Mouse (Mus musculus) lung, embryonic 16.5 days (tissue): ENCODE data around the gene Usp19. TPM values are rescaled to one million over a fixed set of nuclear protein-coding genes. Genes with fewer than 3 reads are reported as not detected.

Source experiments
- ATAC-seq: fragments of 200-750 bp; cut with Nextera tagmentation; 2 replicates; pipeline ENCODE4 v1.8.0; 2017; ENCODE audit warnings: low read depth, mild to moderate bottlenecking, moderate library complexity
- H3K27ac ChIP-seq: fragments of 300-500 bp; sonication (generic); 2 replicates; pipeline ENCODE4 v1.5.1; 2014; ENCODE audit warnings: mild to moderate bottlenecking, control low read depth, low read length
- H3K27me3 ChIP-seq: fragments of 300-500 bp; sonication (generic); 2 replicates; pipeline ENCODE4 v1.6.1; 2014; ENCODE audit warnings: low read depth, low read length, mixed read lengths; ENCODE audit not compliant: control insufficient read depth, insufficient read depth
- H3K36me3 ChIP-seq: fragments of 300-500 bp; sonication (generic); 2 replicates; pipeline ENCODE4 v1.6.1; 2014; ENCODE audit warnings: low read length; ENCODE audit not compliant: control insufficient read depth, insufficient read depth
- H3K4me1 ChIP-seq: fragments of 300-500 bp; sonication (generic); replicated peaks from 2 replicates; pipeline ENCODE4 v1.6.1; 2014; ENCODE audit warnings: low read length, mixed read lengths; ENCODE audit not compliant: control insufficient read depth, insufficient read depth
- H3K4me2 ChIP-seq: fragments of 300-500 bp; sonication (generic); 2 replicates; pipeline ENCODE4 v1.6.1; 2014; ENCODE audit warnings: low read depth, low read length, control low read depth
- H3K4me3 ChIP-seq: fragments of 300-500 bp; sonication (generic); 2 replicates; pipeline ENCODE4 v1.5.1; 2014; ENCODE audit warnings: mild to moderate bottlenecking, low read length, control low read depth
- H3K9ac ChIP-seq: fragments of 300-500 bp; sonication (generic); 2 replicates; pipeline ENCODE4 v1.6.1; 2014; ENCODE audit warnings: low read length, control low read depth
- H3K9me3 ChIP-seq: fragments of 300-500 bp; sonication (generic); 2 replicates; pipeline ENCODE4 v1.6.1; 2016; ENCODE audit warnings: low read length; ENCODE audit not compliant: control insufficient read depth
- WGBS: fragments of 180-500 bp; shearing (Covaris S2); extraction: QIAGEN DNeasy Blood & Tissue Kit; methylation state at CpG from one replicate; pipeline ENCODE4 v1.1.7; 2014; 5-methylcytosine and 5-hydroxymethylcytosine counted together
- polyA plus RNA-seq: library from polyadenylated mRNA; unstranded; fragments of >200 nt; fragmentation: Nextera tagmentation; extraction: Ambion mirVana; gene quantifications from 2 replicates; pipeline ENCODE4 v1.2.1, GENCODE M21; 2015

Gene Usp19
- polyA plus RNA-seq, 1 experiment from 2014 or later, result 59.1 TPM

GRCm38 (mm10) chr9:108525400-108525799 is 35.0 kb downstream of the Usp19 start:
- Histone ChIP-seq H3K27ac (no peak overlapping the region), H3K9ac (no peak overlapping the region), H3K4me3 (no peak overlapping the region), H3K9me3 (no peaks in the 10 kb centered on the region), H3K4me1 (no peaks in the 10 kb centered on the region), H3K36me3 (peaks cover 16% of the 10 kb centered on the region), H3K27me3 (no peaks in the 10 kb centered on the region), H3K4me2 (no peak overlapping the region)
- WGBS, result 71% methylated on average over 3 of the region's 3 CpGs
- ATAC-seq, result no peak

- no peak for ATAC-seq
- 74% methylated on average over 1 of the region's 1 CpGs for WGBS
- Histone ChIP-seq H3K36me3 (peaks cover 48% of the 10 kb centered on the region), H3K9ac (no peak overlapping the region), H3K9me3 (no peaks in the 10 kb centered on the region), H3K27ac (no peak overlapping the region), H3K4me3 (no peak overlapping the region), H3K4me2 (no peak overlapping the region), H3K27me3 (no peaks in the 10 kb centered on the region), H3K4me1 (no peaks in the 10 kb centered on the region)
Measured at GRCm38 (mm10) chr9:108530954-108531353, 40.6 kb downstream of the Usp19 start.

GRCm38 (mm10) chr9:108531496-108531895 is 41.1 kb downstream of the Usp19 start:
- Histone ChIP-seq H3K9me3 (no peaks in the 10 kb centered on the region), H3K27me3 (no peaks in the 10 kb centered on the region), H3K36me3 (peaks cover 49% of the 10 kb centered on the region), H3K4me1 (no peaks in the 10 kb centered on the region), H3K27ac (no peak overlapping the region), H3K9ac (no peak overlapping the region), H3K4me3 (no peak overlapping the region), H3K4me2 (no peak overlapping the region)
- 93% methylated on average over 1 of the region's 1 CpGs for WGBS
- no peak for ATAC-seq

- Histone ChIP-seq H3K9ac (no peak overlapping the region), H3K36me3 (peaks cover 56% of the 10 kb centered on the region), H3K4me1 (no peaks in the 10 kb centered on the region), H3K4me3 (no peak overlapping the region), H3K27ac (no peak overlapping the region), H3K4me2 (no peak overlapping the region), H3K9me3 (no peaks in the 10 kb centered on the region), H3K27me3 (no peaks in the 10 kb centered on the region)
- no peak for ATAC-seq
Measured at GRCm38 (mm10) chr9:108540846-108541245, 50.4 kb downstream of the Usp19 start.

- ATAC-seq, result no peak
- H3K4me1 ChIP-seq, result no peaks in the 10 kb centered on the region
- H3K4me3 ChIP-seq, result no peak overlapping the region
- H3K9me3 ChIP-seq, result no peaks in the 10 kb centered on the region
- H3K36me3 ChIP-seq, result peaks cover 59% of the 10 kb centered on the region
- no peak overlapping the region for H3K9ac ChIP-seq
- WGBS, result 86% methylated on average over 3 of the region's 3 CpGs
- no peaks in the 10 kb centered on the region for H3K27me3 ChIP-seq
- H3K27ac ChIP-seq, result no peak overlapping the region
- H3K4me2 ChIP-seq, result no peak overlapping the region
Measured at GRCm38 (mm10) chr9:108545986-108546385, 55.6 kb downstream of the Usp19 start.

- Histone ChIP-seq H3K9ac (no peak overlapping the region), H3K27ac (no peak overlapping the region), H3K36me3 (peaks cover 55% of the 10 kb centered on the region), H3K9me3 (no peaks in the 10 kb centered on the region), H3K4me1 (no peaks in the 10 kb centered on the region), H3K4me2 (no peak overlapping the region), H3K27me3 (no peaks in the 10 kb centered on the region), H3K4me3 (no peak overlapping the region)
- 89% methylated on average over 1 of the region's 1 CpGs for WGBS
- ATAC-seq, result no peak
Measured at GRCm38 (mm10) chr9:108546875-108547274, 56.5 kb downstream of the Usp19 start.

Other genes with a start within 250 kb of the Usp19 start
- 124 and 141 TPM in 2 replicates for gene Dag1, start 226.6 kb upstream of the Usp19 start, polyA plus RNA-seq
- 36.8 and 41.6 TPM in 2 replicates for gene Nicn1, start 200.2 kb upstream of the Usp19 start, polyA plus RNA-seq
- 19.1 and 21.9 TPM in 2 replicates for gene Amt, start 193.7 kb upstream of the Usp19 start, polyA plus RNA-seq
- gene Rhoa, start 184.5 kb upstream of the Usp19 start, polyA plus RNA-seq, result 531 and 556 TPM in 2 replicates
- 38.0 and 41.8 TPM in 2 replicates for gene Tcta, start 184.4 kb upstream of the Usp19 start, polyA plus RNA-seq
- 649 and 714 TPM in 2 replicates for gene Gpx1, start 151.7 kb upstream of the Usp19 start, polyA plus RNA-seq
- 89.9 and 93.6 TPM in 2 replicates for gene Usp4, start 142.7 kb upstream of the Usp19 start, polyA plus RNA-seq
- gene 1700102P08Rik, start 97.8 kb upstream of the Usp19 start, polyA plus RNA-seq, result 0.41 and 0.64 TPM in 2 replicates
- gene Ccdc36, start 62.1 kb upstream of the Usp19 start, polyA plus RNA-seq, result 1.7 and 2.6 TPM in 2 replicates
- not detected in 2 replicates for gene BC048562, start 54.1 kb upstream of the Usp19 start, polyA plus RNA-seq
- 50.7 and 58.0 TPM in 2 replicates for gene Ccdc71, start 30.1 kb upstream of the Usp19 start, polyA plus RNA-seq
- 76.6 and 89.7 TPM in 2 replicates for gene Klhdc8b, start 29.0 kb upstream of the Usp19 start, polyA plus RNA-seq
- gene Lamb2, start 10.9 kb upstream of the Usp19 start, polyA plus RNA-seq, result 86.0 and 95.5 TPM in 2 replicates
- 97.4 and 107 TPM in 2 replicates for gene Qars, start 17.1 kb downstream of the Usp19 start, polyA plus RNA-seq
- gene Qrich1, start 26.2 kb downstream of the Usp19 start, polyA plus RNA-seq, result 108 and 118 TPM in 2 replicates
- gene Impdh2, start 69.7 kb downstream of the Usp19 start, polyA plus RNA-seq, result 148 and 149 TPM in 2 replicates
- gene Ndufaf3, start 76.8 kb downstream of the Usp19 start, polyA plus RNA-seq, result 55.8 and 60.2 TPM in 2 replicates
- 146 and 161 TPM in 2 replicates for gene Dalrd3, start 79.3 kb downstream of the Usp19 start, polyA plus RNA-seq
- gene Wdr6, start 88.1 kb downstream of the Usp19 start, polyA plus RNA-seq, result 122 and 128 TPM in 2 replicates
- 8.0 and 8.3 TPM in 2 replicates for gene P4htm, start 107.1 kb downstream of the Usp19 start, polyA plus RNA-seq
- gene Arih2, start 158.8 kb downstream of the Usp19 start, polyA plus RNA-seq, result 44.3 and 46.7 TPM in 2 replicates
- gene Slc25a20, start 171.5 kb downstream of the Usp19 start, polyA plus RNA-seq, result 44.8 and 46.8 TPM in 2 replicates
- 13.1 and 14.8 TPM in 2 replicates for gene Prkar2a, start 198.7 kb downstream of the Usp19 start, polyA plus RNA-seq